Mouse (Mus musculus) kidney, adult 18-20 months (tissue): ENCODE measurements around the gene Prkd2.

Experiments
- DNase-seq: peaks from one replicate; pipeline ENCODE4 v3.0.0; 2021

Gene Prkd2

GRCm38 (mm10) chr7:16903439-16903955, 60.8 kb downstream of the Prkd2 start:
- DNase-seq: no peak

GRCm38 (mm10) chr7:16904120-16904675, 61.5 kb downstream of the Prkd2 start:
- no peak for DNase-seq

- peak; percentile 35 for DNase-seq
These were observed 62.9 kb downstream of the Prkd2 start for GRCm38 (mm10) chr7:16905491-16906021.

GRCm38 (mm10) chr7:16906281-16906680, 63.6 kb downstream of the Prkd2 start, which contains the start of gene Ptgir:
Gene Ptgir (plus strand): TSS chr7:16906490.
- no peak for DNase-seq

- DNase-seq: no peak
These were observed 64.3 kb downstream of the Prkd2 start for GRCm38 (mm10) chr7:16906889-16907559.

GRCm38 (mm10) chr7:16907842-16908241, 65.1 kb downstream of the Prkd2 start:
- no peak for DNase-seq

- DNase-seq: no peak
These were observed 65.7 kb downstream of the Prkd2 start for GRCm38 (mm10) chr7:16908367-16908766.

- DNase-seq: no peak
These were observed 66.2 kb downstream of the Prkd2 start for GRCm38 (mm10) chr7:16908859-16909258.

GRCm38 (mm10) chr7:16909909-16910308, 67.2 kb downstream of the Prkd2 start:
- DNase-seq: no peak

GRCm38 (mm10) chr7:16911904-16912303, 69.2 kb downstream of the Prkd2 start:
- DNase-seq: no peak

- DNase-seq: no peak
These were observed 69.7 kb downstream of the Prkd2 start for GRCm38 (mm10) chr7:16912360-16912759.

GRCm38 (mm10) chr7:16913806-16914452, 71.2 kb downstream of the Prkd2 start:
- DNase-seq: peak; percentile 77

GRCm38 (mm10) chr7:16914453-16915343, 72.0 kb downstream of the Prkd2 start:
- no peak for DNase-seq

GRCm38 (mm10) chr7:16915461-16916340, 73.0 kb downstream of the Prkd2 start:
- DNase-seq: no peak

GRCm38 (mm10) chr7:16916342-16917265, 73.9 kb downstream of the Prkd2 start:
- DNase-seq: no peak

GRCm38 (mm10) chr7:16917447-16917846, 74.7 kb downstream of the Prkd2 start:
- DNase-seq: no peak

GRCm38 (mm10) chr7:16918014-16918413, 75.3 kb downstream of the Prkd2 start:
- no peak for DNase-seq

- DNase-seq: no peak
These were observed 76.0 kb downstream of the Prkd2 start for GRCm38 (mm10) chr7:16918670-16919069.

- no peak for DNase-seq
These were observed 76.9 kb downstream of the Prkd2 start for GRCm38 (mm10) chr7:16919395-16920149.
